Comparison of ENCODE assay signal across 18 mouse cellular contexts in the genomic region with DNA sequence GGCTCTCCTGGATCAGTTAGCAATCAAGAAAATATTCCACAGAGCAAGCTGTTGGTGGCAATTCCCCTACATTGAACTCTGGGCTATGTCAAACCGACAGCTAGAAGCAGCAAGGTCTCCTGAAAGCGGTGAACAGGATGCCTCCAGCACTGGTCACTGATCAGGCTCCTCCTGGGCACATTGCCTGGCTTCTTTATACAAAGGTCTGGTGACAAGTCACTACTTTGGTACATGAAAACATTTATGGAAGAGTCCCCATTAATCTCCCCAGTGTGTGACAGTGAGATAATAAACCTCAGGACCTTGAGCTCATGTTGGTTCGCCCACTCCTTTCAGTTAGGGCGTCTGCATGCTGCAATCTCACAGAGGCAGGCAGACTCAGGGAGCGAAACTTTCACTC. TPM values are rescaled to one million over a fixed set of nuclear protein-coding genes. Genes with fewer than 3 reads are reported as not detected.
A peak's percentile ranks its signal among the peaks of the same experiment; 100 is the strongest.
DNase-seq lines count a peak whose midpoint lies in the region; ATAC-seq and TF ChIP-seq lines count a peak whose summit lies in the region.
"Had no signal": no experiment of that assay in that cellular context is flagged by ENCODE, and none has a peak within 500 bp of the region (broad histone marks: within the 10 kb centered on the region; RNA-seq: fewer than 3 reads in every experiment).

No protein-coding gene starts in this region.

- WGBS in lung, embryonic 14.5 days: 47% methylated on average over 5 of the region's 5 CpGs
- WGBS in lung, adult 2 months: 56% methylated on average over 5 of the region's 5 CpGs
- WGBS in liver, embryonic 16.5 days (ENCODE audit: insufficient replicate concordance): 25% methylated on average over 5 of the region's 5 CpGs
- 49% methylated on average over 5 of the region's 5 CpGs for WGBS in stomach, postnatal 0 days

- DNase-seq in adrenal gland, postnatal 10 days: peak; percentile 35
- DNase-seq in adrenal gland, postnatal 25 days: no peak
- DNase-seq in lung, embryonic 14.5 days: peak; percentile 51
- DNase-seq in lung, adult 2 months: no peak
- no peak for DNase-seq in stomach, postnatal 0 days (ENCODE audit: low spot score)
- no peak for DNase-seq in thymus, postnatal 36 days
- DNase-seq in urinary bladder, adult 2 months (ENCODE audit: low spot score): no peak
- DNase-seq: cerebellum, adult 2 months; right cerebral cortex, postnatal 14 days; thymus, postnatal 14 days had no signal

- H3K9me3 ChIP-seq in lung, embryonic 14.5 days (ENCODE audit: low read depth, low read length): no peaks in the 10 kb centered on the region
- no peaks in the 10 kb centered on the region for H3K9me3 ChIP-seq in liver, embryonic 16.5 days (replicated peaks; ENCODE audit: control insufficient read depth, low read length)
- no peaks in the 10 kb centered on the region for H3K9me3 ChIP-seq in stomach, postnatal 0 days (ENCODE audit: control insufficient read depth, low read length)
- H3K9me3 ChIP-seq: forebrain, embryonic 13.5 days; G1E; neural tube, embryonic 15.5 days had no signal

- H3K4me1 ChIP-seq in lung, embryonic 14.5 days (ENCODE audit: insufficient read depth): peaks cover 2% of the 10 kb centered on the region; the same call in 1 of the 2 replicates
- peaks cover 3% of the 10 kb centered on the region; the same call in 1 of the 2 replicates for H3K4me1 ChIP-seq in lung, adult 2 months (ENCODE audit: control insufficient read depth, insufficient read depth, low read length)
- no peaks in the 10 kb centered on the region; the same call in none of the 2 replicates for H3K4me1 ChIP-seq in liver, embryonic 16.5 days (ENCODE audit: control insufficient read depth, low read depth, low read length)
- 0 out of 2 replicates have a peak, but pooled peaks cover 3% of the 10 kb centered on the region for H3K4me1 ChIP-seq in stomach, postnatal 0 days (replicated peaks; ENCODE audit: control insufficient read depth, insufficient read depth)
- H3K4me1 ChIP-seq: forebrain, embryonic 13.5 days; neural tube, embryonic 15.5 days had no signal

- TF ChIP-seq CTCF in lung, embryonic 14.5 days (IDR thresholded peaks at IDR 0.05; ENCODE audit: low read depth): no peak
- no peak for TF ChIP-seq CTCF in lung, adult 2 months (IDR thresholded peaks at IDR 0.05; ENCODE audit: insufficient read depth, low read length)
- TF ChIP-seq CTCF in stomach, postnatal 0 days (IDR thresholded peaks at IDR 0.05; ENCODE audit: low read depth): no peak

- H3K9ac ChIP-seq in lung, embryonic 14.5 days: no peak overlapping the region
- no peak overlapping the region for H3K9ac ChIP-seq in liver, embryonic 16.5 days (ENCODE audit: low read depth, low read length)
- H3K9ac ChIP-seq in stomach, postnatal 0 days (ENCODE audit: low read length): no peak overlapping the region
- H3K9ac ChIP-seq: forebrain, embryonic 13.5 days; neural tube, embryonic 15.5 days had no signal

- H3K4me2 ChIP-seq in lung, embryonic 14.5 days: no peak overlapping the region
- no peak overlapping the region for H3K4me2 ChIP-seq in liver, embryonic 16.5 days (ENCODE audit: low read depth, low read length)
- no peak overlapping the region for H3K4me2 ChIP-seq in stomach, postnatal 0 days (replicated peaks; ENCODE audit: low read depth)
- H3K4me2 ChIP-seq: forebrain, embryonic 13.5 days; neural tube, embryonic 15.5 days had no signal

- peak; percentile 57 for TF ChIP-seq EP300 in stomach, postnatal 0 days (optimal IDR thresholded peaks at IDR 0.05)

- no peak overlapping the region for H3K4me3 ChIP-seq in lung, embryonic 14.5 days (ENCODE audit: low read depth, low read length)
- H3K4me3 ChIP-seq in lung, adult 2 months (replicated peaks; ENCODE audit: extremely low read depth, low read depth, low read length): no peak overlapping the region
- no peak overlapping the region for H3K4me3 ChIP-seq in liver, embryonic 16.5 days (ENCODE audit: low read depth, low read length)
- no peak overlapping the region for H3K4me3 ChIP-seq in stomach, postnatal 0 days (ENCODE audit: low read depth, low read length)
- H3K4me3 ChIP-seq: forebrain, embryonic 13.5 days; neural tube, embryonic 15.5 days had no signal

- ATAC-seq in lung, embryonic 14.5 days (ENCODE audit: insufficient read depth): 0 out of 2 replicates have a peak, but pooled peaks have one; percentile 12
- ATAC-seq in liver, embryonic 16.5 days (ENCODE audit: low read depth): peak; percentile 70
- peak; percentile 45; the same call in 1 of the 2 replicates for ATAC-seq in stomach, postnatal 0 days (ENCODE audit: low FRiP score, low TSS enrichment)
- ATAC-seq: forebrain, embryonic 13.5 days; midbrain, embryonic 16.5 days had no signal

- H3K27me3 ChIP-seq in lung, embryonic 14.5 days (ENCODE audit: insufficient read depth, low read length): no peaks in the 10 kb centered on the region
- no peaks in the 10 kb centered on the region for H3K27me3 ChIP-seq in liver, embryonic 16.5 days (ENCODE audit: control insufficient read depth, insufficient read depth, low read depth, low read length)
- no peaks in the 10 kb centered on the region for H3K27me3 ChIP-seq in stomach, postnatal 0 days (ENCODE audit: control insufficient read depth, insufficient read depth, low read length)
- H3K27me3 ChIP-seq: forebrain, embryonic 13.5 days; neural tube, embryonic 15.5 days had no signal

- no peak overlapping the region for H3K27ac ChIP-seq in lung, embryonic 14.5 days (ENCODE audit: low read depth)
- H3K27ac ChIP-seq in liver, embryonic 16.5 days (ENCODE audit: low read length): no peak overlapping the region
- peak overlapping the region; percentile 35; the same call in 1 of the 2 replicates for H3K27ac ChIP-seq in stomach, postnatal 0 days (replicated peaks)
- H3K27ac ChIP-seq: forebrain, embryonic 13.5 days; neural tube, embryonic 15.5 days had no signal

- no peak for TF ChIP-seq POLR2A in lung, adult 2 months (IDR thresholded peaks at IDR 0.05; ENCODE audit: borderline replicate concordance, extremely low read depth, low read depth, low read length)

- H3K36me3 ChIP-seq in lung, embryonic 14.5 days (ENCODE audit: insufficient read depth): no peaks in the 10 kb centered on the region
- no peaks in the 10 kb centered on the region for H3K36me3 ChIP-seq in liver, embryonic 16.5 days (ENCODE audit: control insufficient read depth, insufficient read depth)
- H3K36me3 ChIP-seq in stomach, postnatal 0 days (ENCODE audit: control insufficient read depth, insufficient read depth, low read length): no peaks in the 10 kb centered on the region
- H3K36me3 ChIP-seq: G1E; neural tube, embryonic 15.5 days had no signal

RNA-seq across cellular contexts. Expression of a gene that starts 22.6 kb away (rescaled TPM):
- total RNA-seq in adrenal gland, postnatal 10 days (2021): 100 to 1,000 TPM; 483 to 579 TPM
- 150 and 155 TPM in 2 replicates for total RNA-seq in adrenal gland, postnatal 25 days (2021)
- 215 and 230 TPM in 2 replicates for polyA plus RNA-seq in lung, embryonic 14.5 days (2014; fragmentation: Nextera tagmentation; extraction: Ambion mirVana)
- 138 and 224 TPM in 2 replicates for polyA plus RNA-seq in lung, adult 2 months (2012; rRNA removed)
- polyA plus RNA-seq in liver, embryonic 16.5 days (2015; fragmentation: Nextera tagmentation; extraction: Ambion mirVana): 15.5 and 17.6 TPM in 2 replicates
- 151 and 174 TPM in 2 replicates for polyA plus RNA-seq in stomach, postnatal 0 days (2015; fragmentation: Nextera tagmentation; extraction: Ambion mirVana)
- polyA plus RNA-seq in urinary bladder, adult 2 months (2012; rRNA removed): 564 and 701 TPM in 2 replicates
- total RNA-seq: G1E had no signal
- polyA plus RNA-seq: G1E had no signal

RNA-seq across cellular contexts. Expression of a gene that starts 41.0 kb away (rescaled TPM):
- 10 to 100 TPM; 22.2 to 23.9 TPM for total RNA-seq in adrenal gland, postnatal 10 days (2021)
- total RNA-seq in adrenal gland, postnatal 25 days (2021): 9.6 and 11.3 TPM in 2 replicates
- 13.6 and 16.3 TPM in 2 replicates for polyA plus RNA-seq in lung, embryonic 14.5 days (2014; fragmentation: Nextera tagmentation; extraction: Ambion mirVana)
- 7.8 and 8.1 TPM in 2 replicates for polyA plus RNA-seq in lung, adult 2 months (2012; rRNA removed)
- polyA plus RNA-seq in liver, embryonic 16.5 days (2015; fragmentation: Nextera tagmentation; extraction: Ambion mirVana): 2.0 and 2.1 TPM in 2 replicates
- polyA plus RNA-seq in stomach, postnatal 0 days (2015; fragmentation: Nextera tagmentation; extraction: Ambion mirVana): 44.6 and 45.4 TPM in 2 replicates
- 21.7 and 24.0 TPM in 2 replicates for polyA plus RNA-seq in urinary bladder, adult 2 months (2012; rRNA removed)
- total RNA-seq: granulocyte monocyte progenitor cell, adult 5-6 weeks had no signal
- polyA plus RNA-seq: G1E had no signal

RNA-seq across cellular contexts. Expression of a gene that starts 57.5 kb away (rescaled TPM):
- total RNA-seq in adrenal gland, postnatal 10 days (2021): 10 to 100 TPM in 1 of 2 experiments, 1 to 10 TPM in 1; 9.9 to 42.7 TPM
- total RNA-seq in adrenal gland, postnatal 25 days (2021): 3.4 and 6.6 TPM in 2 replicates
- not detected in 2 replicates for polyA plus RNA-seq in lung, embryonic 14.5 days (2014; fragmentation: Nextera tagmentation; extraction: Ambion mirVana)
- 0.18 and 1.3 TPM in 2 replicates for polyA plus RNA-seq in lung, adult 2 months (2012; rRNA removed)
- 81.0 and 83.9 TPM in 2 replicates for polyA plus RNA-seq in liver, embryonic 16.5 days (2015; fragmentation: Nextera tagmentation; extraction: Ambion mirVana)
- 0.07 and 0.58 TPM in 2 replicates for polyA plus RNA-seq in stomach, postnatal 0 days (2015; fragmentation: Nextera tagmentation; extraction: Ambion mirVana)
- polyA plus RNA-seq in urinary bladder, adult 2 months (2012; rRNA removed): 0.04 and 0.44 TPM in 2 replicates
- total RNA-seq: G1E; granulocyte monocyte progenitor cell, adult 5-6 weeks; left cerebral cortex, postnatal 36 days had no signal
- polyA plus RNA-seq: embryonic facial prominence, embryonic 11.5 days; forebrain, embryonic 13.5 days; G1E; neural tube, embryonic 15.5 days had no signal

Comparison
In these comparisons a context has a peak if more than half of its experiments do, and no peak if none do; other contexts are left out.
1. DNase-seq: peak in adrenal gland, postnatal 10 days (single experiment) and lung, embryonic 14.5 days (single experiment); none in adrenal gland, postnatal 25 days (single experiment), lung, adult 2 months (single experiment), stomach, postnatal 0 days (single experiment), thymus, postnatal 36 days (0 of 2) and urinary bladder, adult 2 months (single experiment).
2. ATAC-seq: peak in every context shown above with its lines; median percentile 70 in liver, embryonic 16.5 days; 45 in stomach, postnatal 0 days; 12 in lung, embryonic 14.5 days.
3. RNA of a gene that starts 57.5 kb away (polyA plus RNA-seq): 81.0 to 83.9 TPM in liver, embryonic 16.5 days; 0.18 to 1.3 TPM in lung, adult 2 months, 0.04 to 0.44 TPM in urinary bladder, adult 2 months, 0.07 to 0.58 TPM in stomach, postnatal 0 days and not detected in lung, embryonic 14.5 days; every median in the first group is over 10 times any median in the second.